Mouse (Mus musculus) spleen, adult 2 months (tissue): ENCODE measurements around the gene Supt3. TPM values are rescaled to one million over a fixed set of nuclear protein-coding genes. Genes with fewer than 3 reads are reported as not detected.

Experiments used
- DNase-seq, 2 experiments: peaks; one replicate each; pipeline versions ENCODE4 v3.0.0 to v3.0.0-alpha.2; 2012 to 2021; ENCODE audit warnings: low spot score in 2 of 2, low read depth in 1 of 2
- H3K27ac ChIP-seq: fragments of 200-500 bp; 2 replicates; pipeline ENCODE4 v1.5.1; 2012; ENCODE audit warnings: low read length, inconsistent platforms; ENCODE audit not compliant: insufficient read depth
- H3K27me3 ChIP-seq: fragments of 200-500 bp; 2 replicates; pipeline ENCODE4 v1.6.1; 2012; ENCODE audit warnings: mild to moderate bottlenecking, moderate library complexity, low read length, inconsistent platforms; ENCODE audit not compliant: control insufficient read depth, insufficient read depth
- H3K36me3 ChIP-seq: fragments of 200-500 bp; 2 replicates; pipeline ENCODE4 v1.6.1; 2012; ENCODE audit warnings: mild to moderate bottlenecking, low read length, inconsistent platforms; ENCODE audit not compliant: control insufficient read depth, insufficient read depth
- H3K4me1 ChIP-seq: fragments of 200-500 bp; 2 replicates; pipeline ENCODE4 v1.6.1; 2011; ENCODE audit warnings: inconsistent platforms; ENCODE audit not compliant: control insufficient read depth, insufficient read depth, insufficient read length
- H3K4me3 ChIP-seq: fragments of 200-500 bp; 2 replicates; pipeline ENCODE4 v1.5.1; 2011; ENCODE audit warnings: mild to moderate bottlenecking, inconsistent platforms; ENCODE audit not compliant: insufficient read depth, insufficient read length; ENCODE audit errors: extremely low read depth
- CTCF ChIP-seq: fragments of 200-500 bp; IDR thresholded peaks from 2 replicates; pipeline ENCODE4 v1.5.1; 2011; ENCODE audit warnings: mild to moderate bottlenecking, inconsistent platforms; ENCODE audit not compliant: insufficient read depth, insufficient read length, insufficient replicate concordance; ENCODE audit errors: extremely low read depth
- POLR2A ChIP-seq: fragments of 200-500 bp; IDR thresholded peaks from 2 replicates; pipeline ENCODE4 v1.6.1; 2011; ENCODE audit warnings: low read depth, low read length, inconsistent platforms
- WGBS: fragments of 180-500 bp; shearing (Covaris S2); methylation state at CpG from one replicate; pipeline ENCODE4 v1.1.7; 2018; 5-methylcytosine and 5-hydroxymethylcytosine counted together
- polyA plus RNA-seq: library from polyadenylated mRNA; depleted of rRNA; stranded (reverse); fragments of >200 nt; gene quantifications from 2 replicates; pipeline ENCODE4 v1.2.3, GENCODE M21; 2012

Gene Supt3
- polyA plus RNA-seq, 1 experiment: 3.2 TPM

DNA sequence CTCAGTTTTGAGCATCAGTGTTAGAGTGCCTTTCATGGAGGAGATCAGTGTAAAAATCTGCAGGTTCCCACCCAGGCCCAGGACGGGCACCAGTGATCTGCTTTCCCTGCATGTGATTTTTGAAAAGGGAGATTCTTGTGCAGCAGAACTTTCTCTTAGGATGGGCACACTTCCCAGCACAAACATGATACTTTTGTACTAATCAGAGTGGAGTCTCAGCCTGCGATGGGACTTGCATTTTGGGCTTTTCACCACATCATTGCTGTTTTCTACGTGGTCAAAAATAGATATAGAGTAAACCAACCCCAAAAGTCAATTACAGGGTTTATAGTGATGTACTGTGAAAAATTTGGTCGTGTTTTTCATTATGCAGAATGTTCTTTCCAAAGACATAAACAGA is 65.2 kb downstream of the Supt3 start:
- no peaks in the 10 kb centered on the region for H3K27me3 ChIP-seq
- H3K27ac ChIP-seq: no peak overlapping the region
- H3K4me1 ChIP-seq: no peaks in the 10 kb centered on the region
- no peak for DNase-seq
- no peak for TF ChIP-seq CTCF
- no peak for TF ChIP-seq POLR2A
- H3K36me3 ChIP-seq: no peaks in the 10 kb centered on the region
- H3K4me3 ChIP-seq: no peak overlapping the region
- WGBS: 89% methylated on average over 4 of the region's 4 CpGs

DNA sequence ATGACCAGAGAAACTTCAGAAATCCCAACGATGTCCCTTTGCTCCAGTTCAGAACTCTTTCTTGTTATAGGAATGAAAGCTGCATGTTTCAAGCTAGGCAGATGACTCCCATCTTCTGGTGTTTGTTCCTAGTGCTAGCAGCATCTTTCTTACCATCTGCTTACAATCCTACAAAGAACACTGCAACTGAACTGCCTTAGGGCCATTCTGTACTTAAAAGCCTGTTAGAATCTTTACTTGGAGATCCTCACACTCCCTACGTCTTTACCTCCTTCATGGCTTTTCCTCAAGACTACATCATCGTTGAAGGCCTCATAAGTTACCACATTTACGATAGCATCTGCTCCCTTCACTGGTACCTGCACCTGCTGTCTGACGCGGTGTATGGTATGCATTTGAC is 86.2 kb downstream of the Supt3 start:
- 97% methylated on average over 6 of the region's 6 CpGs for WGBS
- H3K27ac ChIP-seq: no peak overlapping the region
- no peak overlapping the region for H3K4me3 ChIP-seq
- TF ChIP-seq CTCF (no peak), POLR2A (no peak)
- no peak for DNase-seq
- no peaks in the 10 kb centered on the region for H3K36me3 ChIP-seq
- no peaks in the 10 kb centered on the region for H3K27me3 ChIP-seq
- H3K4me1 ChIP-seq: no peaks in the 10 kb centered on the region

DNA sequence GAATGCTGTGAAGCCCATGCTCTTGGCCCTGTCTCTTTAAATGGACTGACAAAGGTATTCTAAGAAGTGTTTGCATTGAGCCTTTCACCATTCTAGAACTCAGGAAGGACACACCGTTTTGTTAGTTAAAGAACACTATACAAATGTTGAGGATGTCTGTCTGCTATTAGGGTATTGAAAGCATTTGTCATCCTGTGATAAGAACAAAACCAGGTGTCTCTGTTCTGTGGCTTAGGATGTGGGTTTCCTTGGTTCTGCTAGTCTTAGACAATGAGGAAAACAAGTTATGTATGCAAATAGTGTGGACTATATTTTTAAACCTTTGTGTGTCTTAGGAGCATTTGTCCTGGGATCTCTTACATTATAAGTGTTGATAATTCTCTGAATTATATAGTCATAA is 116.6 kb downstream of the Supt3 start:
- 4% methylated on average over 1 of the region's 1 CpGs for WGBS

DNA sequence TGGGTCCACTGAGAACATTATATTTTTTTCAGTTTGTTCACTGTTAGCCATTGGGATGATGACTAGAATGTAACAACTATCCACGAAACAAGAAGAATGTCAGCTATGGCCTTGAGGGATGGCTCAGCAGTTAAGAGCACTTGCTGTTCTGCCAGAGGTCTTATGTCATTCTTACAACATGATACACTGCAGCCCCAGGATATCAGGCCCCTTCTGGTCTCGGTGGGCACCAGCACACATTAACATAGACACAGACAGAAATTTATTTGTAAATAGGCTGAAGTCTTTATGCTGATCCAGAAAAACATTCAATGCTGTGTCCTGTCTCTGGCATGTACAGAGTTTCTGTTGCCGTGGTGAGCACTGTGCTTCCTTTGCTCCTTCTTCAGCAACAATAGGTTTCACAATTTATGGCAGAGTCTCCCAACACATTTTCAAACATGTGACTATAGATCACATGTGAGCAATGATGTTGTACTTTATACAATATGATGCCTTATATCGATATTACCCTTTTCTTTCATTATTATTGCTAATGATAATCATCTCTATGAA is 166.7 kb downstream of the Supt3 start:
- H3K4me1 ChIP-seq: no peaks in the 10 kb centered on the region
- no peaks in the 10 kb centered on the region for H3K36me3 ChIP-seq
- no peak for DNase-seq
- TF ChIP-seq CTCF (no peak), POLR2A (no peak)
- no peak overlapping the region for H3K4me3 ChIP-seq
- H3K27ac ChIP-seq: no peak overlapping the region
- no peaks in the 10 kb centered on the region for H3K27me3 ChIP-seq
- WGBS: 84% methylated on average over 4 of the region's 4 CpGs

More for the DNA sequence above, 116.6 kb downstream of the Supt3 start:
- no peak overlapping the region for H3K4me3 ChIP-seq
- TF ChIP-seq POLR2A: no peak
- TF ChIP-seq CTCF: no peak
- no peaks in the 10 kb centered on the region for H3K27me3 ChIP-seq
- H3K27ac ChIP-seq: no peak overlapping the region
- H3K4me1 ChIP-seq: no peaks in the 10 kb centered on the region; the same call in 1 of the 2 replicates
- H3K36me3 ChIP-seq: no peaks in the 10 kb centered on the region
- peak in 1 of 2 experiments; percentile 3 for DNase-seq

DNA sequence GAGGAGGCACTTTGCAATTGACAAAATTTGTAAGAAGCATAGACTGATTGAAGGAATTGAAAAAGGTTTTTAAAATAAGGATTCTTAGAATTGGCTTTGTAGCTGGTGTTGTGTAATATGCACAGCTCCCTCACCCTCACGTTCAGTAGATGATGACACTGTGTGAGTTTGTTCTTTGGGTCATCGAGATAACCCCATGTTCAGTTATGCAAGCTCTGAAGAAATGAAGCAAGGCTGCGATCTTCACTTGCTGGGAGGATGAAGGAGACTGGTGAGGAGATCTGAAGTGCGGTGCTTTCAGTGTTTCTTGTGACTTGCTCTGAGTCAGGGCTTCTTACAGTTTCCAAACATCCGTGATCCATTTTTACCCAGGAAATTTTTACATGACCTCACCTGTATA is 168.4 kb downstream of the Supt3 start:
- no peak for DNase-seq
- Histone ChIP-seq H3K4me3 (no peak overlapping the region), H3K27me3 (no peaks in the 10 kb centered on the region), H3K36me3 (no peaks in the 10 kb centered on the region), H3K4me1 (no peaks in the 10 kb centered on the region), H3K27ac (no peak overlapping the region)
- TF ChIP-seq CTCF (no peak), POLR2A (no peak)
- 87% methylated on average over 5 of the region's 5 CpGs for WGBS

DNA sequence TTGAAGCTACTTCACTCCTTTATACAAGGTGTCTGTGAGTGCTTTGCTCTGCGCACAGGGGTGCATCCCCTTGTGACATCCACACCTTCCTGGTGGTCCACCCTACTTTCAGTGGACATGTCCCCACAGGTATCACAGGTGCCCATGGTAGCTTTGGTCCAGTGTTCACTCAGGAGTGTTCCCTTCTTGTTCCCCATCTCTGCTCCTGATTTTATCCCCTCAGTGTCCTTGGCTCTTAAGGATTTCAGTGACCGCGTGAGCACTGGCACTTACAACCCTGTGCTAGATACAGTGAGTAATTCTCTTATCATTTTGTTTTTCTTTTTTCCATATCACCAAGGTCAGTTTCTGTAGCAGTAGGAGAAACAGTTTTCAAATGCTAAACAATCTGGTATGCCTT is 171.4 kb downstream of the Supt3 start:
- Histone ChIP-seq H3K36me3 (no peaks in the 10 kb centered on the region), H3K27me3 (no peaks in the 10 kb centered on the region), H3K4me3 (no peak overlapping the region), H3K27ac (no peak overlapping the region), H3K4me1 (no peaks in the 10 kb centered on the region)
- DNase-seq: no peak
- TF ChIP-seq POLR2A (no peak), CTCF (no peak)
- WGBS: 98% methylated on average over 3 of the region's 3 CpGs

DNA sequence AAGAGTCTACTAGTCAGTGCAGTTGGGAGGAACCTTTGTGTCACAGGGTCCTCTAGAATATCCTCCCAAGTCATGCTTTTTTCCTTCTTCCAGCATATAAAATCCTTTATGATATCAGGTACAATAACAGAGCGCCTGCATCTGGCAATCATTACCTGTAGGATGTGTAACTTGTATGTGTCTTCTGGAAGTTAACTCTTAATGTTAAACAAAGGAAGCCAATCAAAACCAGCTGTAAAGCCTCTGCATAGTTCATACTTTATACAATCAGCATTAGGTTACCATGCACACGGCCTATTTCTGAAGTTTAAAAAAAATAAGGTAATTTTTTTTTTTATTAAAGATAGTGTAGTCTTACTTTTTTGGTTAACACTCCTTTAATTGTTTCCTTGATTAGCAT is 179.7 kb downstream of the Supt3 start:
- DNase-seq: no peak
- Histone ChIP-seq H3K27ac (no peak overlapping the region), H3K4me3 (no peak overlapping the region), H3K36me3 (no peaks in the 10 kb centered on the region), H3K27me3 (no peaks in the 10 kb centered on the region), H3K4me1 (no peaks in the 10 kb centered on the region)
- WGBS: 90% methylated on average over 2 of the region's 2 CpGs
- TF ChIP-seq CTCF (no peak), POLR2A (no peak)
